Mouse (Mus musculus) heart, postnatal 0 days (tissue): ENCODE measurements around the gene Fhit. TPM values are rescaled to one million over a fixed set of nuclear protein-coding genes. Genes with fewer than 3 reads are reported as not detected.

ENCODE experiments used
- ATAC-seq: fragments of 200-750 bp; cut with Nextera tagmentation; 2 replicates; pipeline ENCODE4 v1.8.0; 2017; ENCODE audit warnings: low read depth, moderate number of reproducible peaks, moderate library complexity; ENCODE audit not compliant: insufficient read depth
- DNase-seq: peaks from one replicate; pipeline ENCODE4 v3.0.0-alpha.2; 2016; ENCODE audit warnings: low spot score
- H3K27ac ChIP-seq: fragments of 300-500 bp; sonication (generic); 2 replicates; pipeline ENCODE4 v1.5.1; 2014; ENCODE audit warnings: low read depth, mild to moderate bottlenecking
- H3K27me3 ChIP-seq: fragments of 300-500 bp; sonication (generic); 2 replicates; pipeline ENCODE4 v1.6.1; 2014; ENCODE audit warnings: low read length, mixed read lengths; ENCODE audit not compliant: control insufficient read depth, insufficient read depth
- H3K36me3 ChIP-seq: fragments of 300-500 bp; sonication (generic); replicated peaks from 2 replicates; pipeline ENCODE4 v1.6.1; 2014; ENCODE audit warnings: low read length, mixed read lengths; ENCODE audit not compliant: control insufficient read depth, insufficient read depth
- H3K4me1 ChIP-seq: fragments of 300-500 bp; sonication (generic); 2 replicates; pipeline ENCODE4 v1.6.1; 2014; ENCODE audit warnings: antibody characterized with exemption; ENCODE audit not compliant: control insufficient read depth, insufficient read depth
- H3K4me2 ChIP-seq: fragments of 300-500 bp; sonication (generic); 2 replicates; pipeline ENCODE4 v1.6.1; 2014; ENCODE audit warnings: low read depth, mild to moderate bottlenecking, low read length, moderate library complexity
- H3K4me3 ChIP-seq: fragments of 300-500 bp; sonication (generic); 2 replicates; pipeline ENCODE4 v1.5.1; 2014; ENCODE audit warnings: low read depth, low read length
- H3K9ac ChIP-seq: fragments of 300-500 bp; sonication (generic); replicated peaks from 2 replicates; pipeline ENCODE4 v1.6.1; 2014; ENCODE audit warnings: low read depth, low read length, mixed read lengths
- H3K9me3 ChIP-seq: fragments of 300-500 bp; sonication (generic); replicated peaks from 2 replicates; pipeline ENCODE4 v1.6.1; 2016; ENCODE audit warnings: low read length; ENCODE audit not compliant: control insufficient read depth
- CTCF ChIP-seq: IDR thresholded peaks from 2 replicates; pipeline ENCODE4 v1.5.1; 2016; ENCODE audit warnings: antibody characterized with exemption, control low read depth, low read depth
- EP300 ChIP-seq: IDR thresholded peaks from 2 replicates; pipeline ENCODE4 v1.6.1; 2016; ENCODE audit warnings: antibody characterized with exemption, low read depth
- WGBS: fragments of 180-500 bp; shearing (Covaris S2); extraction: QIAGEN DNeasy Blood & Tissue Kit; methylation state at CpG from one replicate; pipeline ENCODE4 v1.1.7; 2014; 5-methylcytosine and 5-hydroxymethylcytosine counted together
- polyA plus RNA-seq: library from polyadenylated mRNA; unstranded; fragments of >200 nt; fragmentation: Nextera tagmentation; extraction: Ambion mirVana; gene quantifications from 2 replicates; pipeline ENCODE4 v1.2.1, GENCODE M21; 2015
- total RNA-seq: library from RNA; depleted of rRNA; stranded (reverse); fragments of >200 nt; gene quantifications from 2 replicates; pipeline ENCODE4 v1.2.3, GENCODE M21; 2014; ENCODE audit warnings: low replicate concordance

Fhit gene
- total and polyA plus RNA-seq, 2 experiments from 2014 or later = 4.1 to 5.2 TPM

- H3K4me1 ChIP-seq = no peaks in the 10 kb centered on the region
- H3K4me2 ChIP-seq = no peak overlapping the region
- H3K36me3 ChIP-seq = no peaks in the 10 kb centered on the region
- 59% methylated on average over 2 of the region's 2 CpGs for WGBS
- ATAC-seq (no peak), DNase-seq (no peak)
- no peak overlapping the region for H3K9ac ChIP-seq
- no peak overlapping the region for H3K4me3 ChIP-seq
- no peak overlapping the region for H3K27ac ChIP-seq
- no peaks in the 10 kb centered on the region for H3K27me3 ChIP-seq
- H3K9me3 ChIP-seq = no peaks in the 10 kb centered on the region
- TF ChIP-seq EP300 (no peak), CTCF (no peak)
These were observed 680.5 kb downstream of the Fhit start for GRCm38 (mm10) chr14:10481370-10481769.

- Histone ChIP-seq H3K36me3 (no peaks in the 10 kb centered on the region), H3K9ac (no peak overlapping the region), H3K4me1 (no peaks in the 10 kb centered on the region), H3K9me3 (no peaks in the 10 kb centered on the region), H3K27ac (no peak overlapping the region), H3K4me2 (no peak overlapping the region), H3K27me3 (no peaks in the 10 kb centered on the region), H3K4me3 (no peak overlapping the region)
- TF ChIP-seq EP300 = no peak
- no peak for TF ChIP-seq CTCF
- ATAC-seq (no peak), DNase-seq (no peak)
- WGBS = 54% methylated on average over 1 of the region's 1 CpGs
These were observed 681.2 kb downstream of the Fhit start for GRCm38 (mm10) chr14:10480681-10481080.

DNA sequence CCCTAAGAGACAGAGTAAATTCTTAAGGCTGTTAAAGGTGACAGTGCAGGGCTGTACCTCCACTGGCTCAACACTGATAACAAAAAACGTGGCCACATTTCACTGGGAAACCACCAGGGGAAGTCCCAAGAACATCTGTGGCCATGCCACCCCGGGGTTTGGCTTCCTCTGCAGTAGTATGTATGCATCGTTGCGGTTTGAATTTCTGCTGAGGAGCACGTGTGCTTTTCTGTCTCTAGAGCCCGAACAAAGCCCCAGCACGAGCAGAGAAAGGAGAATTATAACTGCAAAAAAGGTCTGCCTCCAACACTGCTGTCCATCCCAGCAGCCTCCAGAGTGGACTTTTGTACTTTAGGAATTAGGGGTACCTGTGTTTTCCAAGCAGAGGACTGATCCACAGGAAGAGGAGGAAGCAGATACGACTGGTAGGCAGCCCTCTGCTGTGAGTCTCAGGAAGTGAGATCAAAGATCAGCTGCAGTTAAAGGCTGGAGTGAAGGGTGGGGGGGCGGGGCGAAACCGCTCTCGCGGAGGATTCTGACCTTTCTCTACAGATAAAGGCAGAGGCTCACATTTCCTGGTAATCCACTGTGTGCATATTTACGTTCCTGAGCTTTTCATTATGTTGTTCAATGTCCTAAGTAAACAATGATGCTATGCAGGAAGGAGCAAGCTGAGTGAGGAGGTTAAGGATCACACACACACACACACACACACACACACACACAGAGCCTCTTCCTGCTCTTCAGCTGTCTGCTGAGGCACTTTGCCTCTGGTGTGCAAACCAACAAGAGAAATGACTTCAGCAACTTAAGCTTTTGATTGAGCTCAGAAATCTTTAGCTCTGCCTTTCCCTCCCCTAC is 708.6 kb downstream of the Fhit start:
- 0 out of 2 replicates have a peak, but pooled peaks have one; percentile 5 for TF ChIP-seq CTCF
- no peak for TF ChIP-seq EP300
- DNase-seq = peak; percentile 45
- peak; percentile 62 for ATAC-seq
- 6% methylated on average over 14 of the region's 14 CpGs for WGBS
- Histone ChIP-seq H3K4me3 (peak overlapping the region; percentile 32), H3K36me3 (no peaks in the 10 kb centered on the region), H3K27ac (peak overlapping the region; percentile 43; the same call in 1 of the 2 replicates), H3K9ac (no peak overlapping the region), H3K9me3 (no peaks in the 10 kb centered on the region), H3K4me1 (peaks cover 7% of the 10 kb centered on the region), H3K4me2 (peak overlapping the region; percentile 59), H3K27me3 (no peaks in the 10 kb centered on the region)

- Histone ChIP-seq H3K4me3 (no peak overlapping the region), H3K9ac (no peak overlapping the region), H3K36me3 (no peaks in the 10 kb centered on the region), H3K9me3 (no peaks in the 10 kb centered on the region), H3K4me2 (no peak overlapping the region; the same call in 1 of the 2 replicates), H3K27me3 (no peaks in the 10 kb centered on the region), H3K4me1 (peaks cover 7% of the 10 kb centered on the region), H3K27ac (no peak overlapping the region)
- TF ChIP-seq EP300 = no peak
- TF ChIP-seq CTCF = no peak
- 36% methylated on average over 5 of the region's 5 CpGs for WGBS
- DNase-seq (no peak), ATAC-seq (no peak)
These were observed 709.6 kb downstream of the Fhit start for GRCm38 (mm10) chr14:10452234-10452633.

DNA sequence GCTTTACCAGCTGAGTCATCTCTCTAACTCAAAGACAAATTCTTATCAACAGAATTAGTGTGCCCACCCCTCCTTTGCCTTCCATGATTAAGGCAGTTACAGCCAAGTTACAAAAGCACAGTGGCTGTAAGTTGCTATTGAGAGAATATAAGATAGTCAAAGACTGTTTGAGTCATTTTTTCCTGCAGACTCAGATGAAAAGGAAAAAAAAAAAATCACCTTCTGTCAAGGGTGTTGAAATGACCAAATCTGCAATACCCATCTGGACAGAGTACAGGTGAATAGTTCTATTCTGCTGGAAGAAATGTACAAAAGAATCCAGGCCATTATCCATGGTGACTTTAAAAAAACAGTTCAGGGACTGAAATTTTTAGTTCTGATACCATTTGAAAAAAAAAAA is 716.5 kb downstream of the Fhit start:
- H3K4me2 ChIP-seq = no peak overlapping the region
- no peaks in the 10 kb centered on the region for H3K27me3 ChIP-seq
- ATAC-seq (no peak), DNase-seq (no peak)
- H3K4me3 ChIP-seq = no peak overlapping the region
- H3K27ac ChIP-seq = no peak overlapping the region
- H3K36me3 ChIP-seq = no peaks in the 10 kb centered on the region
- H3K9me3 ChIP-seq = no peaks in the 10 kb centered on the region
- H3K4me1 ChIP-seq = no peaks in the 10 kb centered on the region
- no peak overlapping the region for H3K9ac ChIP-seq
- no peak for TF ChIP-seq EP300
- TF ChIP-seq CTCF = no peak
